Comparison of ENCODE assay signal across 20 mouse cellular contexts in the genomic region with DNA sequence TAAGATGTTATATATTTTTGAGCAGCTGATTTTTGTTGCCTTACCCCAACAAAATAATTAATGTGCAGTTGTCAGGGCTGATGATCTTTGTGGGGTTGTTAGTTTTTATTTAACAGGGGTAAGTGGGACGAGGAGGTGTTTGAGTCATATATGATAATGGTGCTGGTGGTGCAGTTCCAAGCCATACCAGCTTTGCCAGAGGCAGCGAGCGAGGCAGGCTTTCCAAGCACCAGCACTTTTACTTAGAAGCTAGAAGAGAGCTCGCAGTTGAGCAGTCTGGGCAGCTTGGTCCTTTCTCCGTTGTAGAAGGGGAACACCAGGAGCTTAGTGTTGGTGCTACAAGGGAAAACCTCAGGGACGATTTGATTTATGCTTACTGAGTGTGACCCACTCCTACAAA. TPM values are rescaled to one million over a fixed set of nuclear protein-coding genes. Genes with fewer than 3 reads are reported as not detected.
DNase-seq lines count a peak whose midpoint lies in the region; ATAC-seq and TF ChIP-seq lines count a peak whose summit lies in the region.
"Had no signal": no experiment of that assay in that cellular context is flagged by ENCODE, and none has a peak within 500 bp of the region (broad histone marks: within the 10 kb centered on the region; RNA-seq: fewer than 3 reads in every experiment).

No protein-coding gene starts in this region.

- H3K4me3 ChIP-seq in heart, embryonic 12.5 days = no peak overlapping the region
- no peak overlapping the region for H3K4me3 ChIP-seq in layer of hippocampus, adult 2 months
- H3K4me3 ChIP-seq: embryonic facial prominence, embryonic 10.5 days; embryonic facial prominence, embryonic 12.5 days; forebrain, embryonic 13.5 days; forebrain, embryonic 15.5 days had no signal

- H3K9ac ChIP-seq in heart, embryonic 12.5 days = no peak overlapping the region
- H3K9ac ChIP-seq: embryonic facial prominence, embryonic 12.5 days; forebrain, embryonic 13.5 days; forebrain, embryonic 15.5 days had no signal

- WGBS in heart, embryonic 12.5 days = 81% methylated on average over 6 of the region's 6 CpGs

- ATAC-seq in heart, embryonic 12.5 days (ENCODE audit: insufficient number of reproducible peaks, low FRiP score) = no peak
- ATAC-seq: forebrain, embryonic 13.5 days; forebrain, embryonic 15.5 days had no signal

- no peak overlapping the region for H3K4me2 ChIP-seq in heart, embryonic 12.5 days
- H3K4me2 ChIP-seq: embryonic facial prominence, embryonic 12.5 days; forebrain, embryonic 13.5 days; forebrain, embryonic 15.5 days had no signal

- peaks cover 42% of the 10 kb centered on the region for H3K36me3 ChIP-seq in heart, embryonic 12.5 days

- no peaks in the 10 kb centered on the region for H3K9me3 ChIP-seq in heart, embryonic 12.5 days (replicated peaks)
- H3K9me3 ChIP-seq: embryonic facial prominence, embryonic 10.5 days; embryonic facial prominence, embryonic 12.5 days; forebrain, embryonic 13.5 days; forebrain, embryonic 15.5 days had no signal

- peak; percentile 17; the same call in 1 of the 2 replicates for TF ChIP-seq CTCF in layer of hippocampus, adult 2 months (conservative IDR thresholded peaks at IDR 0.05)

- DNase-seq in heart, adult 11 months = peak; percentile 45
- DNase-seq in layer of hippocampus, adult 2 months (ENCODE audit: low spot score in 2 of 2) = no peak
- no peak for DNase-seq in layer of hippocampus, postnatal 25 days (ENCODE audit: extremely low spot score in 1 of 2, low spot score in 1 of 2)
- peak; percentile 41 for DNase-seq in right cerebral cortex, adult 18-20 months
- no peak for DNase-seq in right cerebral cortex, adult 2 months (ENCODE audit: low spot score in 2 of 2)
- DNase-seq in brain, adult 2 months (ENCODE audit: low read depth, low spot score) = peak; percentile 51
- DNase-seq in urinary bladder, postnatal 10 days (ENCODE audit: low spot score) = no peak
- DNase-seq: adrenal gland, adult 2 months; adrenal gland, postnatal 10 days; adrenal gland, postnatal 25 days; cerebellum, adult 11-12 months; cerebellum, adult 2 months; cerebellum, adult 9-10 months; cerebellum, postnatal 10 days; cerebellum, postnatal 25 days had no signal

- H3K27me3 ChIP-seq in heart, embryonic 12.5 days (replicated peaks) = no peaks in the 10 kb centered on the region
- H3K27me3 ChIP-seq: embryonic facial prominence, embryonic 12.5 days; forebrain, embryonic 13.5 days; forebrain, embryonic 15.5 days had no signal

- H3K27ac ChIP-seq in heart, embryonic 12.5 days (ENCODE audit: poor library complexity, severe bottlenecking) = no peak overlapping the region
- H3K27ac ChIP-seq in layer of hippocampus, adult 2 months = no peak overlapping the region
- H3K27ac ChIP-seq: embryonic facial prominence, embryonic 10.5 days; embryonic facial prominence, embryonic 12.5 days; forebrain, embryonic 13.5 days; forebrain, embryonic 15.5 days had no signal

- peaks cover 41% of the 10 kb centered on the region for H3K4me1 ChIP-seq in heart, embryonic 12.5 days (replicated peaks)
- H3K4me1 ChIP-seq: embryonic facial prominence, embryonic 10.5 days had no signal

RNA-seq across cellular contexts. Expression of gene Yy1, which starts 19.7 kb away (rescaled TPM):
- 16.0 and 18.8 TPM in 2 replicates for polyA plus RNA-seq in heart, embryonic 12.5 days (2016; fragmentation: Nextera tagmentation; extraction: Ambion mirVana)
- 10 to 100 TPM; 45.0 to 53.7 TPM for total RNA-seq in layer of hippocampus, adult 2 months (2021)
- 10 to 100 TPM; 48.9 to 51.6 TPM for total RNA-seq in layer of hippocampus, postnatal 25 days (2021)

RNA-seq across cellular contexts. Expression of gene Slc25a29, which starts 23.2 kb away (rescaled TPM):
- 3.0 and 3.3 TPM in 2 replicates for polyA plus RNA-seq in heart, embryonic 12.5 days (2016; fragmentation: Nextera tagmentation; extraction: Ambion mirVana)
- 10 to 100 TPM; 21.7 to 23.3 TPM for total RNA-seq in layer of hippocampus, adult 2 months (2021)
- total RNA-seq in layer of hippocampus, postnatal 25 days (2021) = 10 to 100 TPM; 18.4 to 22.1 TPM

RNA-seq across cellular contexts. Expression of gene Slc25a47, which starts 23.4 kb away (rescaled TPM):
- 5.2 and 5.4 TPM in 2 replicates for polyA plus RNA-seq in heart, embryonic 12.5 days (2016; fragmentation: Nextera tagmentation; extraction: Ambion mirVana)
- 1 to 10 TPM; 9.2 to 9.6 TPM for total RNA-seq in layer of hippocampus, adult 2 months (2021)
- total RNA-seq in layer of hippocampus, postnatal 25 days (2021) = 10 to 100 TPM in 1 of 2 experiments, 1 to 10 TPM in 1; 10.0 to 12.0 TPM

Comparison
In these comparisons a context has a peak if more than half of its experiments do, and no peak if none do; other contexts are left out.
1. DNase-seq: peak in heart, adult 11 months (single experiment), right cerebral cortex, adult 18-20 months (single experiment) and brain, adult 2 months (single experiment); none in layer of hippocampus, adult 2 months (0 of 2), layer of hippocampus, postnatal 25 days (0 of 2), right cerebral cortex, adult 2 months (0 of 2) and urinary bladder, postnatal 10 days (single experiment).